8 mouse cellular contexts compared by ENCODE assay signal in the genomic region with DNA sequence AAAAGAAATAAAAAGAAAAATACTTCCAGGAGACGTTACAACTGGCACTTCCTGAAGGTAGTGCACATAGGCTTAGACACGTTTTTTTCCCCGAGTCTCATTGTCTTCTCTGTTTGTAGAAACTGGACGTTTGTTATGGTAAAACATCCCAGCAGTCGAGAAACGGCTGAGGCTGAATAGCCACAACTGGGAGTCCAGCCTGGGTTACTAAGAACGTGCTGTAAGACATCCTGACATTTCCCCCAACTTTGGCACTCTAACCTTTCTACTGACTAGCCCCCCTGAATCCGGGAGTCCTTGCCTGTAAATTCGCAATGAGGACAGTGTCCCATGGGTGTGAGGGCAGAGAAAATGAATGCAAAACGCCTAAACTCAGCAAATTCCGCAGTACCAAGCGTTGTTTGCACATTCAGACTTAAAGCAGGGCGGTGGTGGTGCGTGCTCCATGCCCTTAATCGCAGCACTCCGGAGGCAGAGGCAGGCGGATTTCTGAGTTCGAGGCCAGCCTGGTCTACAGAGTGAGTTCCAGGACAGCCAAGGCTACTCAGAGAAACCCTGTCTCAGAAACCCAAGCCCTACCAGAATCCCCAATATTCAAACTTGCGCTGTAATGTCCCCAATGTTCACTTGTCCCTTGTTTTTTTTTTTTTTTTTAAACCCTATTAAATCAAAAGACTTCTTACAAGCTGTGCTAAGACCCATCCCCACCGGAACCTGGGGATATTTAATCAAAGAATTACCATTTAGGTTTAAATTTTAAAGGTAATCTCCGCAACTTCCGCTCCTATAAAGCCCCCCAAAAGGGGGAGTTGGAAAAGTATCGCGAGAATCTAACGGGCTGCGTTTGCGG. TPM values are rescaled to one million over a fixed set of nuclear protein-coding genes. Genes with fewer than 3 reads are reported as not detected.
DNase-seq lines count a peak whose midpoint lies in the region; ATAC-seq lines count a peak whose summit lies in the region.

No protein-coding gene starts in this region.

- DNase-seq in CD4-positive helper T cell, adult 2 months (ENCODE audit: low read depth, low spot score): peak; percentile 53
- DNase-seq in Muller cell, postnatal 12 days (ENCODE audit: inconsistent ontology term): peak; percentile 63
- peak; percentile 47 for DNase-seq in embryonic facial prominence, embryonic 10.5 days (ENCODE audit: low spot score)
- peak; percentile 21 to 44 for DNase-seq in heart, postnatal 14 days
- DNase-seq in layer of hippocampus, postnatal 10 days (ENCODE audit: low spot score in 2 of 2): peak; percentile 27 to 47
- DNase-seq in lung, postnatal 36 days: peak; percentile 37
- DNase-seq in spleen, adult 18-20 months: peak; percentile 11 to 41

- peak overlapping the region; percentile 100 for H3K27ac ChIP-seq in embryonic facial prominence, embryonic 10.5 days (replicated peaks)

- H3K27me3 ChIP-seq in embryonic facial prominence, embryonic 10.5 days (replicated peaks; ENCODE audit: low read depth, poor library complexity, severe bottlenecking): no peaks in the 10 kb centered on the region

- H3K4me1 ChIP-seq in embryonic facial prominence, embryonic 10.5 days: peaks cover 24% of the 10 kb centered on the region

- no peaks in the 10 kb centered on the region for H3K9me3 ChIP-seq in embryonic facial prominence, embryonic 10.5 days

- WGBS in embryonic facial prominence, embryonic 10.5 days: 3% methylated on average over 27 of the region's 27 CpGs

- peak overlapping the region; percentile 98 for H3K4me3 ChIP-seq in embryonic facial prominence, embryonic 10.5 days

- intact Hi-C loops in heart, postnatal 14 days (cut with DNase I): loop anchor here (5.0 kb wide), 1 partner anchor 170 kb away; no protein-coding TSS in a partner anchor

- H3K36me3 ChIP-seq in embryonic facial prominence, embryonic 10.5 days (replicated peaks): peaks cover 11% of the 10 kb centered on the region

- no peak for ATAC-seq in erythroid progenitor cell, adult 5-6 weeks (replicated peaks; ENCODE audit: low FRiP score, poor library complexity, severe bottlenecking)

RNA-seq across cellular contexts. Expression of gene Cdk12, which starts 0.8 kb away (rescaled TPM):
- 12.7 and 13.0 TPM in 2 replicates for polyA plus RNA-seq in embryonic facial prominence, embryonic 10.5 days (2016; fragmentation: Nextera tagmentation; extraction: Ambion mirVana)
- total RNA-seq in heart, postnatal 14 days (2021): 10 to 100 TPM; 26.3 to 27.6 TPM
- total RNA-seq in layer of hippocampus, postnatal 10 days (2021): 10 to 100 TPM; 34.1 to 36.5 TPM
- total RNA-seq in erythroid progenitor cell, adult 5-6 weeks (2015; ENCODE audit: low replicate concordance): 58.0 and 63.3 TPM in 2 replicates
- total RNA-seq in erythroid progenitor cell, adult 5-6 weeks (2017; ENCODE audit: low replicate concordance): 61.8 and 66.0 TPM in 2 replicates

RNA-seq across cellular contexts. Expression of gene Med1, which starts 8.9 kb away (rescaled TPM):
- 83.3 and 85.4 TPM in 2 replicates for polyA plus RNA-seq in embryonic facial prominence, embryonic 10.5 days (2016; fragmentation: Nextera tagmentation; extraction: Ambion mirVana)
- total RNA-seq in heart, postnatal 14 days (2021): 10 to 100 TPM; 38.0 to 42.9 TPM
- total RNA-seq in layer of hippocampus, postnatal 10 days (2021): 10 to 100 TPM; 48.6 to 50.2 TPM
- 46.9 and 62.9 TPM in 2 replicates for total RNA-seq in erythroid progenitor cell, adult 5-6 weeks (2015; ENCODE audit: low replicate concordance)
- total RNA-seq in erythroid progenitor cell, adult 5-6 weeks (2017; ENCODE audit: low replicate concordance): 29.0 and 35.2 TPM in 2 replicates

RNA-seq across cellular contexts. Expression of gene Fbxl20, which starts 51.8 kb away (rescaled TPM):
- 23.0 and 26.7 TPM in 2 replicates for polyA plus RNA-seq in embryonic facial prominence, embryonic 10.5 days (2016; fragmentation: Nextera tagmentation; extraction: Ambion mirVana)
- 10 to 100 TPM; 19.7 to 22.4 TPM for total RNA-seq in heart, postnatal 14 days (2021)
- total RNA-seq in layer of hippocampus, postnatal 10 days (2021): 10 to 100 TPM; 27.8 to 32.0 TPM
- 8.6 and 13.4 TPM in 2 replicates for total RNA-seq in erythroid progenitor cell, adult 5-6 weeks (2015; ENCODE audit: low replicate concordance)
- 1.4 and 7.7 TPM in 2 replicates for total RNA-seq in erythroid progenitor cell, adult 5-6 weeks (2017; ENCODE audit: low replicate concordance)
